Mouse (Mus musculus) CH12.LX (cell line): ENCODE data around the gene Gm11492. TPM values are rescaled to one million over a fixed set of nuclear protein-coding genes. Genes with fewer than 3 reads are reported as not detected.
A peak's percentile ranks its signal among the peaks of the same experiment; 100 is the strongest.

Experiments
- DNase-seq: peaks from one replicate; pipeline ENCODE4 v3.0.0-alpha.2; 2013; ENCODE audit errors: extremely low read depth
- H3K27ac ChIP-seq: 2 replicates; pipeline ENCODE4 v1.5.1; 2012; ENCODE audit warnings: low read depth, mild to moderate bottlenecking, control low read depth, moderate library complexity; ENCODE audit not compliant: insufficient read depth
- H3K27me3 ChIP-seq: replicated peaks from 2 replicates; pipeline ENCODE3; 2012; ENCODE audit warnings: inconsistent platforms
- H3K36me3 ChIP-seq, 2 experiments: replicated peaks in 1 of 2; 2 replicates each; pipeline versions ENCODE3 to v1.6.1; 2012; ENCODE audit warnings: inconsistent platforms in 1 of 2, low read length in 1 of 2, mild to moderate bottlenecking in 1 of 2, mixed read lengths in 1 of 2, moderate library complexity in 1 of 2; ENCODE audit not compliant: control insufficient read depth in 1 of 2, insufficient read depth in 1 of 2
- H3K4me1 ChIP-seq, 2 experiments: 2 replicates each; pipeline ENCODE4 v1.6.1; 2012; ENCODE audit warnings: inconsistent platforms in 1 of 2, moderate library complexity in 1 of 2; ENCODE audit not compliant: insufficient read depth in 2 of 2, control insufficient read depth in 1 of 2
- H3K4me2 ChIP-seq: 2 replicates; pipeline ENCODE4 v1.6.1; 2012; ENCODE audit warnings: low read depth, mild to moderate bottlenecking, control low read depth; ENCODE audit not compliant: poor library complexity, insufficient read depth, severe bottlenecking
- H3K4me3 ChIP-seq, 3 experiments: fragments of 150-350 bp in 1 of 3; sonication (generic) in 1 of 3; replicated peaks in 1 of 3; 2 replicates each; pipeline versions ENCODE3 to v1.5.1; 2011 to 2012; ENCODE audit warnings: low read depth in 2 of 3, low read length in 2 of 3, mild to moderate bottlenecking in 2 of 3, moderate library complexity in 2 of 3, control low read depth in 1 of 3, improper control_type of control experiment in 1 of 3, inconsistent platforms in 1 of 3, mixed read lengths in 1 of 3; ENCODE audit not compliant: poor library complexity in 1 of 3
- H3K79me2 ChIP-seq: replicated peaks from 2 replicates; pipeline ENCODE4 v1.6.1; 2012; ENCODE audit warnings: mild to moderate bottlenecking, moderate library complexity; ENCODE audit not compliant: control insufficient read depth, poor library complexity, insufficient read depth, severe bottlenecking; ENCODE audit errors: extremely low read depth
- H3K9ac ChIP-seq: 2 replicates; pipeline ENCODE4 v1.6.1; 2012; ENCODE audit warnings: low read depth, mild to moderate bottlenecking, control low read depth, moderate library complexity; ENCODE audit not compliant: insufficient read depth
- H3K9me3 ChIP-seq: replicated peaks from 2 replicates; pipeline ENCODE3; 2012; ENCODE audit warnings: low read length, inconsistent platforms, mixed read lengths
- CHD2 ChIP-seq: IDR thresholded peaks from 2 replicates; pipeline ENCODE4 v1.6.1; 2011; ENCODE audit warnings: low read length, improper control_type of control experiment
- EP300 ChIP-seq: IDR thresholded peaks from 2 replicates; pipeline ENCODE4 v1.6.1; 2011; ENCODE audit warnings: low read length, improper control_type of control experiment
- ETS1 ChIP-seq: conservative IDR thresholded peaks from 2 replicates; pipeline ENCODE4 v1.6.1; 2012; ENCODE audit warnings: low read depth, mild to moderate bottlenecking, inconsistent platforms, low read length, improper control_type of control experiment, moderate library complexity
- GABPA ChIP-seq: IDR thresholded peaks from 2 replicates; pipeline ENCODE4 v1.6.1; 2012; ENCODE audit warnings: low read depth, low read length, improper control_type of control experiment, inconsistent platforms; ENCODE audit not compliant: insufficient replicate concordance
- HCFC1 ChIP-seq: IDR thresholded peaks from 2 replicates; pipeline ENCODE4 v1.6.1; 2012; ENCODE audit warnings: low read depth, mild to moderate bottlenecking, inconsistent platforms, low read length, improper control_type of control experiment
- IRF4 ChIP-seq: IDR thresholded peaks from 2 replicates; pipeline ENCODE4 v1.6.1; 2014; ENCODE audit warnings: low read depth, mild to moderate bottlenecking, inconsistent platforms, low read length, improper control_type of control experiment
- JUN ChIP-seq: IDR thresholded peaks from 2 replicates; pipeline ENCODE4 v1.6.1; 2011; ENCODE audit warnings: low read depth, mild to moderate bottlenecking, low read length, improper control_type of control experiment, moderate library complexity; ENCODE audit not compliant: insufficient read depth
- JUND ChIP-seq: conservative IDR thresholded peaks from 2 replicates; pipeline ENCODE4 v1.6.1; 2011; ENCODE audit warnings: low read depth, low read length, improper control_type of control experiment
- MAX ChIP-seq: IDR thresholded peaks from 2 replicates; pipeline ENCODE4 v1.6.1; 2011; ENCODE audit warnings: low read length, improper control_type of control experiment
- MXI1 ChIP-seq: IDR thresholded peaks from 2 replicates; pipeline ENCODE4 v1.6.1; 2011; ENCODE audit warnings: mild to moderate bottlenecking, low read depth, low read length, improper control_type of control experiment
- NELFE ChIP-seq: IDR thresholded peaks from 2 replicates; pipeline ENCODE4 v1.6.1; 2011; ENCODE audit warnings: low read depth, low read length, improper control_type of control experiment
- PAX5 ChIP-seq: IDR thresholded peaks from 2 replicates; pipeline ENCODE4 v1.6.1; 2012; ENCODE audit warnings: low read length, inconsistent platforms, mixed read lengths
- POLR2A ChIP-seq: IDR thresholded peaks from 2 replicates; pipeline ENCODE4 v1.6.1; 2011; ENCODE audit warnings: low read depth, mild to moderate bottlenecking, improper control_type of control experiment, low read length
- POLR2AphosphoS2 ChIP-seq: IDR thresholded peaks from 2 replicates; pipeline ENCODE4 v1.6.1; 2011; ENCODE audit warnings: low read depth, low read length, improper control_type of control experiment
- RCOR1 ChIP-seq: conservative IDR thresholded peaks from 2 replicates; pipeline ENCODE4 v1.6.1; 2012; ENCODE audit warnings: low read depth, mild to moderate bottlenecking, inconsistent platforms, low read length, improper control_type of control experiment
- SIN3A ChIP-seq: IDR thresholded peaks from 2 replicates; pipeline ENCODE4 v1.6.1; 2012; ENCODE audit warnings: low read length, improper control_type of control experiment, inconsistent platforms
- USF2 ChIP-seq: conservative IDR thresholded peaks from 2 replicates; pipeline ENCODE4 v1.6.1; 2011; ENCODE audit warnings: low read depth, low read length, improper control_type of control experiment
- ZC3H11A ChIP-seq: IDR thresholded peaks from 2 replicates; pipeline ENCODE4 v1.6.1; 2012; ENCODE audit warnings: low read depth, mild to moderate bottlenecking, inconsistent platforms, low read length, improper control_type of control experiment
- ZKSCAN1 ChIP-seq: IDR thresholded peaks from 2 replicates; pipeline ENCODE4 v1.6.1; 2012; ENCODE audit warnings: low read depth, inconsistent platforms, low read length, improper control_type of control experiment, borderline replicate concordance
- ZMIZ1 ChIP-seq: IDR thresholded peaks from 2 replicates; pipeline ENCODE4 v1.6.1; 2012; ENCODE audit warnings: low read depth, mild to moderate bottlenecking, inconsistent platforms, low read length, improper control_type of control experiment
- dilution Hi-C: fragments of 300-500 bp; cut with MboI; formaldehyde crosslinking; loops from 2 replicates; pipeline ENCODE4 v1.14.3; 2020; ENCODE audit warnings: low sequenced_read_pairs; ENCODE audit not compliant: extremely low pct_unique_long_range_greater_than_20kb, extremely low pct_ligation_motif_present
- in situ Hi-C: fragments of 300-500 bp; cut with MboI; formaldehyde crosslinking; loops from 3 replicates; pipeline ENCODE4 v1.14.3; 2019; ENCODE audit warnings: low sequenced_read_pairs, low pct_ligation_motif_present, low pct_unique_long_range_greater_than_20kb, mixed read lengths
- polyA plus RNA-seq: library from polyadenylated mRNA; unstranded; fragments of >175 nt; gene quantifications from 2 replicates; pipeline ENCODE4 v1.2.1, GENCODE M21; 2012; ENCODE audit warnings: low read depth; ENCODE audit not compliant: insufficient read length
- total RNA-seq, 2 experiments: library from RNA; depleted of rRNA; stranded (reverse); fragments of 300-350 nt in 1 of 2; fragments of >200 nt in 1 of 2; gene quantifications; 2 replicates each; pipeline ENCODE4 v1.2.3; 2012 to 2014

Gm11492 gene
- total and polyA plus RNA-seq, 3 experiments = not detected

DNA sequence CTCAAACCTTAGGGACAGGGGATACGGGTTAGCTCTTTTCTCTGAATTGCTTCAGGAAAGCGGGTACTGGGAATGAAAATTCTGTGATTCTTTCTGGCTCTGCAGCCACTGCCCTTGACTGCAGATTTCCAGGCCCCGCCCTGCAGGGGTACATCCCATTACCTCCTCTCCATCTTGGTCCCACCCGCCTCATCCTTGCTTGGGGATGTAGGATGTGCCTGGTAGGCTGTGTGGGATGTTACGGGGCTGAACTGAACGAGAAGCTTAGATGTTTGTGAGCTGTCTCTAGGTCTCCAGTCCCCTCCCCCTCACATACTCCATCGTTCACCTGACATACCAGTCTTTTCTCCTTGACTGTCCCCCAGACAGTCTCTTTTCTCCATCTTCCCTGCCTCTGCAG, 29.5 kb downstream of the Gm11492 start:
- DNase-seq = no peak
- no peaks in the 10 kb centered on the region for H3K27me3 ChIP-seq
- in situ Hi-C loops = no loop called here
- H3K79me2 ChIP-seq = peaks cover 12% of the 10 kb centered on the region
- H3K4me3 ChIP-seq = peak overlapping the region; percentile 53 to 62 (median 58)
- no peaks in the 10 kb centered on the region for H3K9me3 ChIP-seq
- peaks cover 25 to 60% of the 10 kb centered on the region in 2 experiments for H3K4me1 ChIP-seq
- dilution Hi-C loops = no loop called here
- H3K9ac ChIP-seq = peak overlapping the region; percentile 54
- TF ChIP-seq CHD2 (peak; percentile 30; the same call in 1 of the 2 replicates), ZKSCAN1 (no peak), SIN3A (no peak; the same call in 1 of the 2 replicates), ZMIZ1 (no peak)
- H3K36me3 ChIP-seq = peaks cover 37 to 44% of the 10 kb centered on the region in 2 experiments
- peak overlapping the region; percentile 93 for H3K4me2 ChIP-seq
- peak overlapping the region; percentile 40; the same call in 1 of the 2 replicates for H3K27ac ChIP-seq

DNA sequence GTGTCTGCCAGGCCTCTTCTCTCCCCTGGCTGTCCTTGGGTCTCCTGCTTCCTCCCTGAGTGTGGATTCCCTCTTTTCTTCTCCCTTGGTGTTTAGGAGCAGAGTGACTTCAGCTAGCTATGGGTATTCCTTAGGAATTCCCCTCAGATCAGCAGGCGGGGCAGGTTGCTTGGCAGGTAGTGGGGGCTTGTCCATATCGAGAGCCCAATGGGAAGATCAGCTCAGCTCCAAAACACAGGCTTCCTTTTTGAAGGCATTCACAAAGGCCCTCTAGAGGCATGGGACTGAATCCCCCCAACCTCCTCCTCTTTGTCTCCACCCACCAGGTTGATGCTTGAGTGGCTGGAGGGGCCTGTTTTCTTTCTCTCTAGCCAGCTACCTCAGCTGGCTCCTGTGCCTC, 30.0 kb downstream of the Gm11492 start:
- Histone ChIP-seq H3K4me3 (no peak overlapping the region), H3K9me3 (no peaks in the 10 kb centered on the region), H3K9ac (peak overlapping the region; percentile 54; the same call in 1 of the 2 replicates), H3K27me3 (no peaks in the 10 kb centered on the region), H3K4me1 (peaks cover 25 to 60% of the 10 kb centered on the region in 2 experiments), H3K79me2 (peaks cover 12% of the 10 kb centered on the region), H3K4me2 (peak overlapping the region; percentile 93), H3K27ac (no peak overlapping the region), H3K36me3 (peaks cover 41 to 49% of the 10 kb centered on the region in 2 experiments)
- TF ChIP-seq IRF4 = no peak
- TF ChIP-seq HCFC1 = no peak
- no peak for TF ChIP-seq JUND
- no peak for TF ChIP-seq POLR2AphosphoS2
- no peak for TF ChIP-seq NELFE
- no peak for TF ChIP-seq USF2
- TF ChIP-seq GABPA = no peak
- TF ChIP-seq POLR2A = no peak
- TF ChIP-seq ZMIZ1 = no peak
- TF ChIP-seq MAX = no peak
- TF ChIP-seq EP300 = no peak
- TF ChIP-seq MXI1 = no peak
- TF ChIP-seq RCOR1 = no peak
- TF ChIP-seq JUN = no peak
- TF ChIP-seq SIN3A = no peak
- no peak for TF ChIP-seq ZC3H11A
- no peak for TF ChIP-seq PAX5
- no peak for TF ChIP-seq ETS1
- in situ Hi-C loops (no loop called here), dilution Hi-C loops (no loop called here)
- DNase-seq = no peak
